Mouse (Mus musculus) liver, postnatal 0 days (tissue): Measurements from ENCODE around the gene Itgad. TPM values are rescaled to one million over a fixed set of nuclear protein-coding genes. Genes with fewer than 3 reads are reported as not detected.

Experiments
- ATAC-seq: fragments of 200-750 bp; cut with Nextera tagmentation; 2 replicates; pipeline ENCODE4 v1.8.0; 2017; ENCODE audit warnings: mild to moderate bottlenecking, moderate library complexity
- DNase-seq: peaks from one replicate; pipeline ENCODE4 v3.0.0-alpha.2; 2016
- H3K27ac ChIP-seq: fragments of 300-500 bp; sonication (generic); 2 replicates; pipeline ENCODE4 v1.5.1; 2014; ENCODE audit warnings: antibody characterized with exemption, moderate library complexity, mild to moderate bottlenecking, low read depth
- H3K27me3 ChIP-seq: fragments of 300-500 bp; sonication (generic); 2 replicates; pipeline ENCODE4 v1.6.1; 2014; ENCODE audit warnings: low read length, control low read depth, mixed read lengths; ENCODE audit not compliant: insufficient read depth
- H3K36me3 ChIP-seq: fragments of 300-500 bp; sonication (generic); replicated peaks from 2 replicates; pipeline ENCODE4 v1.6.1; 2014; ENCODE audit warnings: mild to moderate bottlenecking, control low read depth, low read length, moderate library complexity, mixed read lengths; ENCODE audit not compliant: insufficient read depth
- H3K4me1 ChIP-seq: fragments of 300-500 bp; sonication (generic); 2 replicates; pipeline ENCODE4 v1.6.1; 2014; ENCODE audit warnings: antibody characterized with exemption, mild to moderate bottlenecking, control low read depth; ENCODE audit not compliant: insufficient read depth
- H3K4me2 ChIP-seq: fragments of 300-500 bp; sonication (generic); 2 replicates; pipeline ENCODE4 v1.6.1; 2014; ENCODE audit warnings: low read depth, mild to moderate bottlenecking, low read length, moderate library complexity, mixed read lengths
- H3K4me3 ChIP-seq: fragments of 300-500 bp; sonication (generic); 2 replicates; pipeline ENCODE4 v1.5.1; 2014; ENCODE audit warnings: low read depth, low read length
- H3K9ac ChIP-seq: fragments of 300-500 bp; sonication (generic); replicated peaks from 2 replicates; pipeline ENCODE4 v1.6.1; 2014; ENCODE audit warnings: mild to moderate bottlenecking, moderate library complexity
- H3K9me3 ChIP-seq: fragments of 300-500 bp; sonication (generic); 2 replicates; pipeline ENCODE4 v1.6.1; 2016; ENCODE audit warnings: mild to moderate bottlenecking, control low read depth, low read length, mixed read lengths
- CTCF ChIP-seq: sonication (generic); IDR thresholded peaks from 2 replicates; pipeline ENCODE4 v1.5.1; 2016; ENCODE audit warnings: antibody characterized with exemption, low read depth
- EP300 ChIP-seq: IDR thresholded peaks from 2 replicates; pipeline ENCODE4 v1.6.1; 2016; ENCODE audit warnings: antibody characterized with exemption, low read depth, mild to moderate bottlenecking
- WGBS: fragments of 180-500 bp; shearing (Covaris S2); extraction: QIAGEN DNeasy Blood & Tissue Kit; methylation state at CpG from one replicate; pipeline ENCODE4 v1.1.7; 2014; ENCODE audit not compliant: insufficient replicate concordance; 5-methylcytosine and 5-hydroxymethylcytosine counted together
- polyA plus RNA-seq: library from polyadenylated mRNA; unstranded; fragments of >200 nt; fragmentation: Nextera tagmentation; extraction: Ambion mirVana; gene quantifications from 2 replicates; pipeline ENCODE4 v1.2.1, GENCODE M21; 2015

The Itgad gene
- polyA plus RNA-seq, 1 experiment from 2014 or later = 0.28 TPM

DNA sequence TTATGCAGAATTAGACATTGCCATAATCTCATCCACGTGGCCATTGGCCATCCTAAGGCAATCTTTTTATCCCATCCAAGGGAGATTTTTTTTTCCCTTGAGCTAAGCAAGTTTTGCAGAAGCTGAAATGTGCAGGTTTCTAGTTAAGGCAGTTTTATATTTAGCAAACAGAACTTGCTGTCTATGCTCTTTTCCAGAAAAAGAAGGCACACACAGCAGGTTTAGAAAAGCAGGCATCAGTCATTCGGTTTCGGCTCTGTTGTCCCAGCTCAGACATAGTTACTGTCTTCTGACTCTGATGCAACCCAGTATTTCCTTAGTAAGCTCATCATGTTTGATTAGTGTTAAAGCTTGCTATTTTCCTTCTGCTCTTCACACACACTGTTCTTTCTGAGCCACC is 66.8 kb downstream of the Itgad start:
- DNase-seq (no peak), ATAC-seq (no peak)
- H3K9ac ChIP-seq = no peak overlapping the region
- H3K27me3 ChIP-seq = no peaks in the 10 kb centered on the region
- no peak overlapping the region for H3K4me2 ChIP-seq
- H3K9me3 ChIP-seq = no peaks in the 10 kb centered on the region
- H3K27ac ChIP-seq = no peak overlapping the region
- no peaks in the 10 kb centered on the region for H3K4me1 ChIP-seq
- H3K36me3 ChIP-seq = no peaks in the 10 kb centered on the region
- 70% methylated on average over 3 of the region's 3 CpGs for WGBS
- no peak for TF ChIP-seq CTCF
- no peak for TF ChIP-seq EP300
- no peak overlapping the region for H3K4me3 ChIP-seq

DNA sequence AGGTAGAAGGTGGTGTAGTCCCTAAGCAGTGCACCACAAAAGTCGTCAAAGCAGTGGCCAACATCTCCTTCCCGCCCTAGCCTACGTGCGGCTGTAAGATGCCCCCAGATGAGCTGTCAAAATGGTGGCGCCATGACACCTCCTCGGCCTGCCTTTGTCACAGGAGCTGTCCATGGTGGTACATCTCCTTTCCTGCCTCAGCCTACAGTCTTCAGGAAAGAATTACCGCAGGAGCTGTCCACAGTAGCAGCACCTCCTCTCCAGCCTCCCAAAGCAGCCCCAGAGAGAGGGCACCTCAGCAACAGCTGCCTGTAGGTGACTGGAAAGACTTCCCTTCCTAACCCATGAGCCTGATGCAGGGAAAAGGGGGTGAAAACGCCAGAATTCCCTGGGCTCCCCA is 77.6 kb downstream of the Itgad start:
- TF ChIP-seq CTCF (no peak), EP300 (no peak)
- DNase-seq = no peak
- peaks cover 3% of the 10 kb centered on the region; the same call in 1 of the 2 replicates for H3K4me1 ChIP-seq
- 32% methylated on average over 8 of the region's 8 CpGs for WGBS
- no peaks in the 10 kb centered on the region for H3K27me3 ChIP-seq
- H3K9ac ChIP-seq = no peak overlapping the region
- no peaks in the 10 kb centered on the region; the same call in 1 of the 2 replicates for H3K36me3 ChIP-seq
- no peaks in the 10 kb centered on the region for H3K9me3 ChIP-seq
- no peak overlapping the region for H3K4me3 ChIP-seq
- no peak for ATAC-seq
- no peak overlapping the region for H3K27ac ChIP-seq
- H3K4me2 ChIP-seq = no peak overlapping the region

DNA sequence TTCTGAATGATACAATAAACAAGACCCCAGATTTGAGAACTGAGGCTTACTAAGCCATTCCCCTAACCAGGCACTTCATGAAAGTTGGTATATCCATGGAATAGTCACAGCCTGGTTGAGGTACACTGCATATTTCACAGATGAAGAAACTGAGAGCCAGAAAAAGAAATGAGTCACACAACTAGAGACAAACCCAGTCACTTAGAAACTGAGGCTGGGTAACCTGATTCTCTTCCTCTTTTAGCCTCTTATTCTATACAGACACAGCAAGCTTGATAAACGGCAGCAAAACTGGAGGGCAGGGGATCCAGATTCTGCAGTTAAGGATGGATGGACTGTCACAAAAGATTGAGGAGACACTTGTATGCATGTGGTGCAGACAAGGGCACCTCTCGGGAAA is 80.6 kb downstream of the Itgad start:
- H3K4me3 ChIP-seq = no peak overlapping the region
- TF ChIP-seq CTCF = no peak
- TF ChIP-seq EP300 = no peak
- no peak overlapping the region for H3K27ac ChIP-seq
- no peaks in the 10 kb centered on the region for H3K27me3 ChIP-seq
- H3K9ac ChIP-seq = no peak overlapping the region
- H3K4me2 ChIP-seq = no peak overlapping the region
- peaks cover 15% of the 10 kb centered on the region for H3K4me1 ChIP-seq
- ATAC-seq = no peak
- peaks cover 4% of the 10 kb centered on the region; the same call in 1 of the 2 replicates for H3K36me3 ChIP-seq
- no peak for DNase-seq
- 73% methylated on average over 2 of the region's 2 CpGs for WGBS
- H3K9me3 ChIP-seq = no peaks in the 10 kb centered on the region

DNA sequence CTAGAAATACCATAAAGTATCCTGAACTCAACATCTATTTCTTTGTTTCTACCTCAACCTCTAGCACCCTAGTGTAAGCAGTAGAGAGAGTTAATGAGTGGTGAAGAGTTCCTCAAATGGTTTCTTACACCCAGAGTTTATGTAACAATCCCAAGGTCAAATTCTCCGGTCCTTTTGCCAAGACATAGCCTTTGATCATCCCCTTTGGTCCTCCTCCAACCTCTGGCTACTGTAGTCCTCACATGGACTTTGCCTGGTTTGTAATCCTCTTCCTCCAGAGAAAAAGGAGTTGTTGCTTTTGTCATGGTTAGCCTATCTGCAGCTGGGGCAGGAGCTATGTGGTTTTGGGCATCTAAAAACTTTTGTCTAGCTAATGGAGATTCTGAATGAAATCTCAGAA is 81.3 kb downstream of the Itgad start:
- no peak for DNase-seq
- H3K4me2 ChIP-seq = no peak overlapping the region
- ATAC-seq = no peak
- no peak overlapping the region for H3K9ac ChIP-seq
- peaks cover 15% of the 10 kb centered on the region for H3K4me1 ChIP-seq
- peaks cover 10% of the 10 kb centered on the region for H3K36me3 ChIP-seq
- no peaks in the 10 kb centered on the region for H3K9me3 ChIP-seq
- no peak overlapping the region for H3K27ac ChIP-seq
- H3K4me3 ChIP-seq = no peak overlapping the region
- H3K27me3 ChIP-seq = no peaks in the 10 kb centered on the region
- WGBS = 65% methylated on average over 1 of the region's 1 CpGs
- TF ChIP-seq CTCF (no peak), EP300 (no peak)

DNA sequence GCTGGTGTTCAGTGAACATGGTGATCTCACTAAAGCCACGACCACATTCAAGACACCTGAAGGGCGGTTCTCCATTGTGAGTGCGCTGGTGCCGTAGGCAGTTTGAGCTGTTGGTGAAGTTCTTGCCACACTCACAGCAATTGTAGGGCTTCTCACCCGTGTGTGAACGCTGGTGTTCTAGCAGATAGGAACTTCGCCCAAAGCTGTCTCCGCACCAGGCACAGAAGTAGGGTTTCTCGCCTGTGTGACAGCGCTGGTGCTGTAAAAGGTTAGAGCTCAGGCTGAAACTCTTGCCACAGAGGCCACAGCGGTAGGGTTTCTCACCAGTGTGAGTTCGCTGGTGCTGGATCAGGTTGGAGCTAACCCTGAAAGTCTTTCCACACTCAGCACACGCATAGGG is 82.2 kb downstream of the Itgad start:
- DNase-seq (no peak), ATAC-seq (no peak)
- Histone ChIP-seq H3K9me3 (no peaks in the 10 kb centered on the region), H3K4me1 (peaks cover 15% of the 10 kb centered on the region), H3K27ac (no peak overlapping the region), H3K4me2 (peak overlapping the region; percentile 77), H3K27me3 (no peaks in the 10 kb centered on the region), H3K36me3 (peaks cover 19% of the 10 kb centered on the region), H3K4me3 (no peak overlapping the region), H3K9ac (no peak overlapping the region)
- WGBS = 90% methylated on average over 13 of the region's 13 CpGs
- TF ChIP-seq CTCF (no peak), EP300 (no peak)

DNA sequence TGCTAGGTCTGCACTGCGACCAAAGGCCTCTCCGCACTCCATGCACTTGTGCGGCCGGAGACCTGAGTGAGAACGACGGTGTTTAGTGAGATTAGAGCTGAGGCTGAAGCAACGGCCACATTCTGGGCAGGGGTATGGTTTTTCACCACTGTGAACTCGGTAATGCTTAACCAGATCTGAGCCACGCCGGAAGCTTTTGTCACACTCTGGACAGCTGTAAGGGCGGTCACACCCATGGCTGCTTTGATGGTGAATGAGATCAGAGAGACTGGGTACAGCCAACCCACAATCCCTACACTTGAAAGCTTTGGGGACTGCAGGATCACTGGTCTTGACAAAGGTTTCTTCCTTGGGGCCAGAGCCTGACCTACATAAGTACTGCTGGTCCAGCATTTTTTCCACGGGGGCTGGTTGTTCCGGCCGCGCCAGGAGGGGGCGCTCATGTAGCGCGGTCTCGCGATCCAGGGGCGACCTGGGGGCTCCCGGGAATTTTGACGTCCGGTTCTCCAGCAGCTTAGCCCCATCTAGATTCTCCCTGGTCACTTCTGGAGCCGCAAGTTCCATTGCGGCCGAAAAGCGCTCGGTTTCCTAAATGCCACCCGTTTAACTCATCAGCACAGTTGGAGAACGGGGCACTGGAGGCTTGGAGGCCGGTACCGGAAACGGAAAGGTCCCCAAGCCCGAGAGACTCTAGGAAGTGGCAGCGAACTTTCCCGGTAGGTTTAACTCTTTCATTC is 82.8 kb downstream of the Itgad start, which contains the start of gene Armc5:
TSS of gene Armc5 (plus strand) at position 487 of the 737 bp plus-strand sequence.
- Histone ChIP-seq H3K27ac (peak within 1 kb of the TSS; percentile 95), H3K9ac (peak within 1 kb of the TSS; percentile 88), H3K4me2 (peak within 1 kb of the TSS; percentile 77), H3K4me3 (peak within 1 kb of the TSS; percentile 81), H3K9me3 (no peaks in the 10 kb centered on the region), H3K27me3 (no peaks in the 10 kb centered on the region), H3K4me1 (peaks cover 15% of the 10 kb centered on the region), H3K36me3 (peaks cover 20% of the 10 kb centered on the region)
- 24% methylated on average over 37 of the region's 37 CpGs for WGBS
- peak; percentile 45 for ATAC-seq
- TF ChIP-seq EP300 = no peak
- TF ChIP-seq CTCF = peak; percentile 88
- DNase-seq = peak; percentile 87
